Comparison of ENCODE assay signal across 28 mouse cellular contexts in genomic region chr3:128301312-128301711, GRCm38 (mm10).
DNase-seq lines count a peak whose midpoint lies in the region; ATAC-seq and TF ChIP-seq lines count a peak whose summit lies in the region.
"Had no signal": no experiment of that assay in that cellular context is flagged by ENCODE, and none has a peak within 500 bp of the region (broad histone marks: within the 10 kb centered on the region; RNA-seq: fewer than 3 reads in every experiment).

No protein-coding gene starts in this region.

- no peaks in the 10 kb centered on the region for H3K36me3 ChIP-seq in limb, embryonic 13.5 days
- H3K36me3 ChIP-seq in limb, embryonic 10.5 days, result no peaks in the 10 kb centered on the region
- H3K36me3 ChIP-seq in embryonic facial prominence, embryonic 15.5 days, result no peaks in the 10 kb centered on the region
- H3K36me3 ChIP-seq in limb, embryonic 14.5 days (ENCODE audit: control insufficient read depth, insufficient read depth, low read length), result no peaks in the 10 kb centered on the region
- no peaks in the 10 kb centered on the region for H3K36me3 ChIP-seq in midbrain, postnatal 0 days (ENCODE audit: insufficient read depth, low read length)
- H3K36me3 ChIP-seq: G1E; heart, embryonic 12.5 days; heart, embryonic 15.5 days; hindbrain, embryonic 10.5 days; hindbrain, embryonic 13.5 days; intestine, embryonic 15.5 days had no signal

- no peak overlapping the region for H3K4me3 ChIP-seq in limb, embryonic 13.5 days
- H3K4me3 ChIP-seq in limb, embryonic 10.5 days, result no peak overlapping the region
- no peak overlapping the region for H3K4me3 ChIP-seq in embryonic facial prominence, embryonic 15.5 days (replicated peaks)
- H3K4me3 ChIP-seq in limb, embryonic 14.5 days (replicated peaks; ENCODE audit: low read length), result no peak overlapping the region
- H3K4me3 ChIP-seq in midbrain, postnatal 0 days (ENCODE audit: low read depth, low read length), result no peak overlapping the region
- H3K4me3 ChIP-seq: heart, embryonic 12.5 days; heart, embryonic 15.5 days; hindbrain, embryonic 10.5 days; hindbrain, embryonic 13.5 days; intestine, embryonic 15.5 days had no signal

- no peak overlapping the region for H3K9ac ChIP-seq in limb, embryonic 13.5 days
- no peak overlapping the region for H3K9ac ChIP-seq in embryonic facial prominence, embryonic 15.5 days
- no peak overlapping the region for H3K9ac ChIP-seq in limb, embryonic 14.5 days (ENCODE audit: low read depth, low read length, severe bottlenecking)
- no peak overlapping the region for H3K9ac ChIP-seq in midbrain, postnatal 0 days (replicated peaks; ENCODE audit: low read length, poor library complexity, severe bottlenecking)
- H3K9ac ChIP-seq: forebrain, postnatal 0 days; heart, embryonic 12.5 days; heart, embryonic 15.5 days; hindbrain, embryonic 13.5 days; intestine, embryonic 15.5 days had no signal

- no peaks in the 10 kb centered on the region for H3K9me3 ChIP-seq in limb, embryonic 13.5 days
- H3K9me3 ChIP-seq in limb, embryonic 10.5 days (replicated peaks), result no peaks in the 10 kb centered on the region
- H3K9me3 ChIP-seq in embryonic facial prominence, embryonic 15.5 days (replicated peaks), result no peaks in the 10 kb centered on the region
- H3K9me3 ChIP-seq in limb, embryonic 14.5 days (ENCODE audit: control insufficient read depth, low read length), result no peaks in the 10 kb centered on the region
- H3K9me3 ChIP-seq in midbrain, postnatal 0 days (ENCODE audit: low read length), result no peaks in the 10 kb centered on the region
- H3K9me3 ChIP-seq: heart, embryonic 12.5 days; heart, embryonic 15.5 days; hindbrain, embryonic 10.5 days; hindbrain, embryonic 13.5 days; intestine, embryonic 15.5 days had no signal

- no peak for DNase-seq in limb, embryonic 10.5 days (ENCODE audit: low spot score)
- DNase-seq in limb, embryonic 14.5 days (ENCODE audit: low spot score), result peak; percentile 67
- DNase-seq in MN1 (ENCODE audit: low spot score), result no peak
- DNase-seq in midbrain, postnatal 0 days (ENCODE audit: low spot score), result no peak
- DNase-seq in retina, postnatal 1 day, result no peak
- DNase-seq: adrenal gland, adult 8-10 months; adrenal gland, postnatal 25 days; B cell, adult 2 months; cerebellum, adult 11-12 months; cerebellum, adult 8-10 months; cerebellum, postnatal 10 days; cerebellum, postnatal 36 days; forebrain, postnatal 0 days; gastrocnemius, postnatal 25 days; heart, adult 18-20 months; heart, postnatal 10 days; heart, postnatal 36 days had no signal

- H3K27me3 ChIP-seq in limb, embryonic 13.5 days, result peaks cover 23% of the 10 kb centered on the region
- H3K27me3 ChIP-seq in limb, embryonic 10.5 days (ENCODE audit: low read depth, poor library complexity, severe bottlenecking), result no peaks in the 10 kb centered on the region
- H3K27me3 ChIP-seq in embryonic facial prominence, embryonic 15.5 days, result no peaks in the 10 kb centered on the region
- H3K27me3 ChIP-seq in limb, embryonic 14.5 days (ENCODE audit: control insufficient read depth, insufficient read depth, low read length), result peaks cover 4% of the 10 kb centered on the region; the same call in 1 of the 2 replicates
- H3K27me3 ChIP-seq in midbrain, postnatal 0 days (ENCODE audit: insufficient read depth, low read length), result no peaks in the 10 kb centered on the region
- H3K27me3 ChIP-seq: CH12.LX; heart, embryonic 12.5 days; heart, embryonic 15.5 days; hindbrain, embryonic 13.5 days; intestine, embryonic 15.5 days had no signal

- TF ChIP-seq CTCF in midbrain, postnatal 0 days (IDR thresholded peaks at IDR 0.05), result no peak

- H3K27ac ChIP-seq in limb, embryonic 13.5 days, result no peak overlapping the region
- H3K27ac ChIP-seq in limb, embryonic 10.5 days, result no peak overlapping the region
- peak overlapping the region; percentile 61 for H3K27ac ChIP-seq in embryonic facial prominence, embryonic 15.5 days (replicated peaks)
- H3K27ac ChIP-seq in limb, embryonic 14.5 days (replicated peaks; ENCODE audit: low read depth, low read length), result no peak overlapping the region
- H3K27ac ChIP-seq in midbrain, postnatal 0 days (ENCODE audit: low read depth, low read length), result no peak overlapping the region
- H3K27ac ChIP-seq: heart, embryonic 15.5 days; hindbrain, embryonic 10.5 days; hindbrain, embryonic 13.5 days; intestine, embryonic 15.5 days had no signal

- no peak for TF ChIP-seq POLR2A in limb, embryonic 14.5 days (IDR thresholded peaks at IDR 0.05; ENCODE audit: borderline replicate concordance, extremely low read depth, insufficient read depth, insufficient read length)

- H3K4me2 ChIP-seq in limb, embryonic 13.5 days (replicated peaks), result peak overlapping the region; percentile 21; the same call in 1 of the 2 replicates
- H3K4me2 ChIP-seq in embryonic facial prominence, embryonic 15.5 days (replicated peaks), result no peak overlapping the region
- H3K4me2 ChIP-seq in limb, embryonic 14.5 days (replicated peaks; ENCODE audit: low read depth, low read length, severe bottlenecking), result no peak overlapping the region
- no peak overlapping the region for H3K4me2 ChIP-seq in midbrain, postnatal 0 days (ENCODE audit: low read depth, low read length, poor library complexity, severe bottlenecking)
- H3K4me2 ChIP-seq: heart, embryonic 12.5 days; heart, embryonic 15.5 days; hindbrain, embryonic 13.5 days; intestine, embryonic 15.5 days had no signal

- 27% methylated on average over 4 of the region's 4 CpGs for WGBS in limb, embryonic 13.5 days
- WGBS in limb, embryonic 10.5 days, result 60% methylated on average over 4 of the region's 4 CpGs
- WGBS in embryonic facial prominence, embryonic 15.5 days, result 24% methylated on average over 4 of the region's 4 CpGs
- WGBS in limb, embryonic 14.5 days, result 31% methylated on average over 4 of the region's 4 CpGs
- 88% methylated on average over 4 of the region's 4 CpGs for WGBS in midbrain, postnatal 0 days

- peaks cover 5% of the 10 kb centered on the region; the same call in 1 of the 2 replicates for H3K4me1 ChIP-seq in limb, embryonic 13.5 days
- peaks cover 9% of the 10 kb centered on the region for H3K4me1 ChIP-seq in limb, embryonic 10.5 days
- peaks cover 15% of the 10 kb centered on the region for H3K4me1 ChIP-seq in embryonic facial prominence, embryonic 15.5 days
- 0 out of 2 replicates have a peak, but pooled peaks cover 2% of the 10 kb centered on the region for H3K4me1 ChIP-seq in limb, embryonic 14.5 days (ENCODE audit: control insufficient read depth, insufficient read depth, low read length)
- H3K4me1 ChIP-seq in midbrain, postnatal 0 days (ENCODE audit: insufficient read depth, low read length), result no peaks in the 10 kb centered on the region
- H3K4me1 ChIP-seq: hindbrain, embryonic 13.5 days; intestine, embryonic 15.5 days had no signal

- peak; percentile 63; the same call in 1 of the 2 replicates for ATAC-seq in limb, embryonic 13.5 days (ENCODE audit: low FRiP score, low read depth)
- no peak; the same call in 1 of the 2 replicates for ATAC-seq in embryonic facial prominence, embryonic 15.5 days (ENCODE audit: insufficient number of reproducible peaks, low FRiP score, low TSS enrichment, low read depth)
- no peak; the same call in 1 of the 2 replicates for ATAC-seq in limb, embryonic 14.5 days (ENCODE audit: low FRiP score, low read depth)
- no peak for ATAC-seq in midbrain, postnatal 0 days (ENCODE audit: low FRiP score)
- ATAC-seq: forebrain, embryonic 14.5 days; forebrain, postnatal 0 days; hindbrain, embryonic 16.5 days; intestine, embryonic 15.5 days had no signal
